Mouse (Mus musculus) stomach, postnatal 0 days (tissue): ENCODE measurements around the gene Dirc2. TPM values are rescaled to one million over a fixed set of nuclear protein-coding genes. Genes with fewer than 3 reads are reported as not detected.
A peak's percentile ranks its signal among the peaks of the same experiment; 100 is the strongest.

ENCODE experiments used
- ATAC-seq: fragments of 200-750 bp; cut with Nextera tagmentation; 2 replicates; pipeline ENCODE4 v1.8.0; 2017; ENCODE audit not compliant: low FRiP score, low TSS enrichment
- DNase-seq: peaks from one replicate; pipeline ENCODE4 v3.0.0-alpha.2; 2016; ENCODE audit warnings: low spot score
- H3K27ac ChIP-seq: fragments of 300-500 bp; sonication (generic); replicated peaks from 2 replicates; pipeline ENCODE4 v1.5.1; 2014; ENCODE audit warnings: mild to moderate bottlenecking, control low read depth
- H3K27me3 ChIP-seq: fragments of 300-500 bp; sonication (generic); 2 replicates; pipeline ENCODE4 v1.6.1; 2014; ENCODE audit warnings: low read length; ENCODE audit not compliant: control insufficient read depth, insufficient read depth
- H3K36me3 ChIP-seq: fragments of 300-500 bp; sonication (generic); 2 replicates; pipeline ENCODE4 v1.6.1; 2014; ENCODE audit warnings: low read length, mixed read lengths; ENCODE audit not compliant: control insufficient read depth, insufficient read depth
- H3K4me1 ChIP-seq: fragments of 300-500 bp; sonication (generic); replicated peaks from 2 replicates; pipeline ENCODE4 v1.6.1; 2014; ENCODE audit warnings: antibody characterized with exemption; ENCODE audit not compliant: control insufficient read depth, insufficient read depth
- H3K4me2 ChIP-seq: fragments of 300-500 bp; sonication (generic); replicated peaks from 2 replicates; pipeline ENCODE4 v1.6.1; 2014; ENCODE audit warnings: low read depth, mild to moderate bottlenecking, control low read depth, moderate library complexity
- H3K4me3 ChIP-seq: fragments of 300-500 bp; sonication (generic); 2 replicates; pipeline ENCODE4 v1.5.1; 2014; ENCODE audit warnings: low read depth, low read length, control low read depth
- H3K9ac ChIP-seq: fragments of 300-500 bp; sonication (generic); 2 replicates; pipeline ENCODE4 v1.6.1; 2014; ENCODE audit warnings: mild to moderate bottlenecking, low read length, control low read depth, mixed read lengths
- H3K9me3 ChIP-seq: fragments of 300-500 bp; sonication (generic); 2 replicates; pipeline ENCODE4 v1.6.1; 2016; ENCODE audit warnings: low read length; ENCODE audit not compliant: control insufficient read depth
- CTCF ChIP-seq: IDR thresholded peaks from 2 replicates; pipeline ENCODE4 v1.5.1; 2016; ENCODE audit warnings: antibody characterized with exemption, low read depth, mild to moderate bottlenecking, moderate library complexity
- EP300 ChIP-seq: optimal IDR thresholded peaks from 2 replicates; pipeline ENCODE3; 2016; ENCODE audit warnings: antibody characterized with exemption
- WGBS: fragments of 180-500 bp; shearing (Covaris S2); extraction: QIAGEN DNeasy Blood & Tissue Kit; methylation state at CpG from one replicate; pipeline ENCODE4 v1.1.7; 2014; 5-methylcytosine and 5-hydroxymethylcytosine counted together
- polyA plus RNA-seq: library from polyadenylated mRNA; unstranded; fragments of >200 nt; fragmentation: Nextera tagmentation; extraction: Ambion mirVana; gene quantifications from 2 replicates; pipeline ENCODE4 v1.2.1, GENCODE M21; 2015

Dirc2 gene
- polyA plus RNA-seq, 1 experiment from 2014 or later = 10.9 TPM

- Histone ChIP-seq H3K4me1 (no peaks in the 10 kb centered on the region; the same call in 1 of the 2 replicates), H3K27me3 (no peaks in the 10 kb centered on the region), H3K36me3 (no peaks in the 10 kb centered on the region), H3K27ac (no peak overlapping the region), H3K4me3 (no peak overlapping the region), H3K9me3 (no peaks in the 10 kb centered on the region), H3K9ac (no peak overlapping the region), H3K4me2 (peak overlapping the region; percentile 79)
- TF ChIP-seq EP300 (no peak), CTCF (no peak)
- 31% methylated on average over 8 of the region's 8 CpGs for WGBS
- DNase-seq (no peak), ATAC-seq (no peak)
These were observed 2.0 kb upstream of the Dirc2 start for GRCm38 (mm10) chr16:35771141-35771540.

- under 1% methylated on average over 51 of the region's 51 CpGs for WGBS
- H3K36me3 ChIP-seq = no peaks in the 10 kb centered on the region
- H3K4me3 ChIP-seq = peak within 1 kb of the TSS; percentile 84
- TF ChIP-seq EP300 (no peak), CTCF (no peak)
- peak within 1 kb of the TSS; percentile 79 for H3K4me2 ChIP-seq
- H3K4me1 ChIP-seq = no peaks in the 10 kb centered on the region; the same call in 1 of the 2 replicates
- no peaks in the 10 kb centered on the region for H3K9me3 ChIP-seq
- H3K9ac ChIP-seq = peak within 1 kb of the TSS; percentile 96
- DNase-seq (peak; percentile 94), ATAC-seq (peak; percentile 85)
- H3K27ac ChIP-seq = peak within 1 kb of the TSS; percentile 92
- H3K27me3 ChIP-seq = no peaks in the 10 kb centered on the region
These were observed 912 bp upstream of the Dirc2 start, which contains the start of gene Hspbap1 for GRCm38 (mm10) chr16:35769878-35770657. Hspbap1 (plus strand) TSS chr16:35770375.

GRCm38 (mm10) chr16:35768469-35768784 is 729 bp downstream of the Dirc2 start:
- peak overlapping the region; percentile 79 for H3K4me2 ChIP-seq
- TF ChIP-seq EP300 (no peak), CTCF (no peak)
- H3K4me1 ChIP-seq = no peaks in the 10 kb centered on the region; the same call in 1 of the 2 replicates
- ATAC-seq (no peak), DNase-seq (no peak)
- WGBS = 32% methylated on average over 6 of the region's 6 CpGs
- H3K27me3 ChIP-seq = no peaks in the 10 kb centered on the region
- H3K36me3 ChIP-seq = no peaks in the 10 kb centered on the region
- H3K27ac ChIP-seq = no peak overlapping the region
- peak overlapping the region; percentile 84 for H3K4me3 ChIP-seq
- no peaks in the 10 kb centered on the region for H3K9me3 ChIP-seq
- H3K9ac ChIP-seq = peak overlapping the region; percentile 96

GRCm38 (mm10) chr16:35766366-35766765 is 2.8 kb downstream of the Dirc2 start:
- 74% methylated on average over 3 of the region's 3 CpGs for WGBS
- Histone ChIP-seq H3K27ac (no peak overlapping the region), H3K9me3 (no peaks in the 10 kb centered on the region), H3K27me3 (no peaks in the 10 kb centered on the region), H3K4me2 (no peak overlapping the region), H3K9ac (no peak overlapping the region), H3K36me3 (no peaks in the 10 kb centered on the region), H3K4me3 (no peak overlapping the region), H3K4me1 (no peaks in the 10 kb centered on the region; the same call in 1 of the 2 replicates)
- DNase-seq (no peak), ATAC-seq (no peak)
- no peak for TF ChIP-seq EP300
- no peak for TF ChIP-seq CTCF

GRCm38 (mm10) chr16:35765449-35765848 is 3.7 kb downstream of the Dirc2 start:
- Histone ChIP-seq H3K4me3 (no peak overlapping the region), H3K4me1 (no peaks in the 10 kb centered on the region), H3K4me2 (no peak overlapping the region), H3K36me3 (no peaks in the 10 kb centered on the region), H3K9ac (no peak overlapping the region), H3K9me3 (no peaks in the 10 kb centered on the region), H3K27me3 (no peaks in the 10 kb centered on the region), H3K27ac (no peak overlapping the region)
- ATAC-seq (no peak), DNase-seq (no peak)
- 60% methylated on average over 2 of the region's 2 CpGs for WGBS
- TF ChIP-seq EP300 (no peak), CTCF (no peak)

GRCm38 (mm10) chr16:35764941-35765340 is 4.2 kb downstream of the Dirc2 start:
- no peak for TF ChIP-seq EP300
- TF ChIP-seq CTCF = no peak
- Histone ChIP-seq H3K36me3 (no peaks in the 10 kb centered on the region), H3K27me3 (no peaks in the 10 kb centered on the region), H3K4me3 (no peak overlapping the region), H3K9ac (no peak overlapping the region), H3K27ac (no peak overlapping the region), H3K4me2 (no peak overlapping the region), H3K4me1 (no peaks in the 10 kb centered on the region), H3K9me3 (no peaks in the 10 kb centered on the region)
- no peak for ATAC-seq
- 92% methylated on average over 1 of the region's 1 CpGs for WGBS
- DNase-seq = no peak
